Mouse (Mus musculus) thymus, postnatal 14 days (tissue): ENCODE measurements around the gene Pou3f1.

Source experiments
- DNase-seq: peaks from one replicate; pipeline ENCODE4 v3.0.0; 2021

The Pou3f1 gene

GRCm38 (mm10) chr4:124656518-124656853 is at the start of gene Pou3f1:
Pou3f1 (plus strand) TSS chr4:124656807.
- no peak for DNase-seq

- DNase-seq: no peak
Observed at GRCm38 (mm10) chr4:124607166-124607565, 49.4 kb upstream of the Pou3f1 start.

GRCm38 (mm10) chr4:124610066-124610465 is 46.5 kb upstream of the Pou3f1 start:
- DNase-seq: no peak

- DNase-seq: no peak
Observed at GRCm38 (mm10) chr4:124610703-124611102, 45.9 kb upstream of the Pou3f1 start, which contains the start of gene 3100002H09Rik. 3100002H09Rik (minus strand) TSS chr4:124610803.

GRCm38 (mm10) chr4:124611768-124612167 is 44.8 kb upstream of the Pou3f1 start:
- no peak for DNase-seq

- DNase-seq: no peak
Observed at GRCm38 (mm10) chr4:124614189-124614588, 42.4 kb upstream of the Pou3f1 start.

- DNase-seq: no peak
Observed at GRCm38 (mm10) chr4:124615406-124615960, 41.1 kb upstream of the Pou3f1 start.

- no peak for DNase-seq
Observed at GRCm38 (mm10) chr4:124615986-124616385, 40.6 kb upstream of the Pou3f1 start.

GRCm38 (mm10) chr4:124616636-124617035 is 40.0 kb upstream of the Pou3f1 start:
- no peak for DNase-seq

- no peak for DNase-seq
Observed at GRCm38 (mm10) chr4:124618599-124618998, 38.0 kb upstream of the Pou3f1 start.

- no peak for DNase-seq
Observed at GRCm38 (mm10) chr4:124621406-124621805, 35.2 kb upstream of the Pou3f1 start.

- no peak for DNase-seq
Observed at GRCm38 (mm10) chr4:124622566-124622965, 34.0 kb upstream of the Pou3f1 start.

- DNase-seq: no peak
Observed at GRCm38 (mm10) chr4:124624111-124624581, 32.5 kb upstream of the Pou3f1 start.

GRCm38 (mm10) chr4:124626836-124627235 is 29.8 kb upstream of the Pou3f1 start:
- no peak for DNase-seq

- no peak for DNase-seq
Observed at GRCm38 (mm10) chr4:124631456-124631855, 25.2 kb upstream of the Pou3f1 start.

- no peak for DNase-seq
Observed at GRCm38 (mm10) chr4:124632856-124633255, 23.8 kb upstream of the Pou3f1 start.

GRCm38 (mm10) chr4:124633281-124633680 is 23.3 kb upstream of the Pou3f1 start:
- peak; percentile 14 for DNase-seq

- no peak for DNase-seq
Observed at GRCm38 (mm10) chr4:124639715-124640114, 16.9 kb upstream of the Pou3f1 start.

GRCm38 (mm10) chr4:124643859-124644258 is 12.7 kb upstream of the Pou3f1 start:
- no peak for DNase-seq

- no peak for DNase-seq
Observed at GRCm38 (mm10) chr4:124644974-124645433, 11.6 kb upstream of the Pou3f1 start.

GRCm38 (mm10) chr4:124646591-124646990 is 10.0 kb upstream of the Pou3f1 start:
- DNase-seq: no peak

- DNase-seq: no peak
Observed at GRCm38 (mm10) chr4:124647909-124648308, 8.7 kb upstream of the Pou3f1 start.

- no peak for DNase-seq
Observed at GRCm38 (mm10) chr4:124652886-124653285, 3.7 kb upstream of the Pou3f1 start.

- DNase-seq: peak; percentile 88
Observed at GRCm38 (mm10) chr4:124656854-124657650, 445 bp downstream of the Pou3f1 start.
